Mouse (Mus musculus) hindbrain, embryonic 15.5 days (tissue): Measurements from ENCODE around the gene Coa3. TPM values are rescaled to one million over a fixed set of nuclear protein-coding genes. Genes with fewer than 3 reads are reported as not detected.
A peak's percentile ranks its signal among the peaks of the same experiment; 100 is the strongest.

Experiments
- ATAC-seq: fragments of 200-750 bp; cut with Nextera tagmentation; 2 replicates; pipeline ENCODE4 v1.8.0; 2017; ENCODE audit warnings: low read depth, moderate number of reproducible peaks, moderate TSS enrichment; ENCODE audit not compliant: low FRiP score
- H3K27ac ChIP-seq: fragments of 300-500 bp; sonication (generic); replicated peaks from 2 replicates; pipeline ENCODE4 v1.5.1; 2015; ENCODE audit warnings: mild to moderate bottlenecking, inconsistent platforms
- H3K27me3 ChIP-seq: fragments of 300-500 bp; sonication (generic); 2 replicates; pipeline ENCODE4 v1.6.1; 2015; ENCODE audit warnings: control low read depth, inconsistent platforms
- H3K36me3 ChIP-seq: fragments of 300-500 bp; sonication (generic); 2 replicates; pipeline ENCODE4 v1.6.1; 2015; ENCODE audit warnings: control low read depth, inconsistent platforms
- H3K4me1 ChIP-seq: fragments of 300-500 bp; sonication (generic); replicated peaks from 2 replicates; pipeline ENCODE4 v1.6.1; 2015; ENCODE audit warnings: control low read depth, inconsistent platforms
- H3K4me2 ChIP-seq: fragments of 300-500 bp; sonication (generic); 2 replicates; pipeline ENCODE4 v1.6.1; 2015; ENCODE audit warnings: moderate library complexity, mild to moderate bottlenecking, inconsistent platforms
- H3K4me3 ChIP-seq: fragments of 300-500 bp; sonication (generic); 2 replicates; pipeline ENCODE4 v1.5.1; 2015; ENCODE audit warnings: mild to moderate bottlenecking, inconsistent platforms
- H3K9ac ChIP-seq: fragments of 300-500 bp; sonication (generic); 2 replicates; pipeline ENCODE4 v1.6.1; 2015; ENCODE audit warnings: inconsistent platforms
- H3K9me3 ChIP-seq: fragments of 300-500 bp; sonication (generic); 2 replicates; pipeline ENCODE4 v1.6.1; 2016; ENCODE audit warnings: control low read depth, inconsistent platforms
- WGBS: fragments of 180-500 bp; shearing (Covaris S2); methylation state at CpG from one replicate; pipeline ENCODE4 v1.1.7; 2015; 5-methylcytosine and 5-hydroxymethylcytosine counted together
- polyA plus RNA-seq: library from polyadenylated mRNA; unstranded; fragments of >200 nt; fragmentation: Nextera tagmentation; extraction: Ambion mirVana; gene quantifications from 2 replicates; pipeline ENCODE4 v1.2.1, GENCODE M21; 2015

Coa3 gene
- polyA plus RNA-seq, 1 experiment from 2014 or later, result 225 TPM

DNA sequence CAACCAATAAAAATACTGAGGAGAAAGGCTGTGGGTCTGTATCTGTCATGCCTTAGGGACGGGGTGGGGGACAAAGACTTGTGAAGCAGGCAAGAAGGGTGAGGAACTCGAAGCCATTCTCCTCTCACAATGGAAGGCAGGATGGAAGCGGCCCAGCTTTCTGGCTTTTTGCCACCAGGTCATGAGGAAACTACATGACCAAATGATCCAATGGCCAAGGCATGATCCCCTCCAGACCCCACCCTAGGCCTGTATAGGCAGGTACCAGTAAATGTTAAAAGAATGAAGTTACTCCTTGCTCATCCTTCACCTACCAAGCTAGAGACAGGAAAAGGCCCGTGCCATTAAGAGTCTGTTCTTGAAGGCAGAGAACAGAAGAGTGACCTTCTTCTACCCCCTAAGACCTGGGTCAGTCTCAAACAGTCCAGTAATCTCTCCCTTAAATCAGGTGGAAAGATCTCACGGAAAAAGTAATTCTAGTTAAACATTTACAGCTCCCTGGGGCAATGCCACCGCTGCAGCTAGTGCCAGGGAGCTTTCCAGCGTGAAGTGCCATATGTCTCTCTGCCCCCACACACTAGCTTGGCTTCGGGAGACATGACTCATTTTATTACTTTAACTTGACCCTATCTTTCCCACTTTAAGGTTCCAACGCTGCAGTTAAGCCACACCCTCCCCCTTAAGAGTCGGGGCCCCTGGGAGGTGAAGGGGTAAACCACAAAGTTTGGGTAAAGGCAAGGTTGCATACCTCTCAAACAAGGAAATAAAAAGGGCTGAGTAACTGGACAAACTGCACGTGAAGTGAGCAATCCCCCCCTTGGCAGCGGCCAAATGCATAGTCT lies 1.3 kb downstream of the Coa3 start:
- Histone ChIP-seq H3K36me3 (no peaks in the 10 kb centered on the region), H3K4me3 (peak overlapping the region; percentile 96), H3K4me1 (peaks cover 28% of the 10 kb centered on the region), H3K9me3 (no peaks in the 10 kb centered on the region), H3K27me3 (no peaks in the 10 kb centered on the region), H3K9ac (peak overlapping the region; percentile 94; the same call in 1 of the 2 replicates), H3K27ac (no peak overlapping the region), H3K4me2 (peak overlapping the region; percentile 88)
- no peak for ATAC-seq
- WGBS, result 69% methylated on average over 12 of the region's 12 CpGs

DNA sequence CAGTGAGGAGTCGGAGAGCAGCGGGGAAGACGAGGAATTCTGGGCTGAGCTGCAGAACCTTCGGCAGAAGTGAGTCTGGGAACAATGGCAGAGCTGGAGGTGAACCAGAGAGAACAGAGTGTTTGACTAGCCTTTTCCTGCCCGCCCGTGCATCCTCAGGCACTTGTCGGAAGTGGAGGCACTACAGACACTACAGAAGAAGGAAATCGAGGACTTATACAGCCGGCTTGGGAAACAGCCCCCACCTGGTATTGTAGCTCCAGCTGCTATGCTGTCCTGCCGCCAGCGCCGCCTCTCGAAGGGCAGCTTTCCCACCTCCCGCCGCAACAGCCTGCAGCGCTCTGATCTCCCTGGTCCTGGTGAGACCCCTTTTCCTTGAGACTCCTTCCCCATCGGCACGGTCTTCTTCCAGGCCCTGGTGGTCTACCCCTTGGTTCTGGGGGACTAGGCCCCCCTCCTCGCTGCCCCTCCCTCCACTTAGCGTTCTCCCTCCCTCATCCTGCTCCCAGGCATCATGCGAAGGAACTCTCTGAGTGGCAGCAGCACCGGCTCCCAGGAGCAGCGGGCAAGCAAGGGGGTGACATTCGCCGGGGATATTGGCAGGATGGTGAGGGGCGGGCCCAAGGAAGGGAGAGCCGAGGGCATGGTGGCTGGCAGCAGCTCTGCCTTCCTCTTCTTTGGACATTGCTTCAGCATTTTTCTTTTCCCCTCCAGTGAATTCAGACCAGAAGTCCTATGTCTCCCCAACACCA lies 2.4 kb downstream of the Coa3 start:
- Histone ChIP-seq H3K27ac (no peak overlapping the region), H3K4me2 (peak overlapping the region; percentile 88), H3K27me3 (no peaks in the 10 kb centered on the region; the same call in 1 of the 2 replicates), H3K9ac (no peak overlapping the region), H3K36me3 (no peaks in the 10 kb centered on the region), H3K9me3 (no peaks in the 10 kb centered on the region), H3K4me3 (no peak overlapping the region), H3K4me1 (peaks cover 28% of the 10 kb centered on the region)
- 33% methylated on average over 24 of the region's 27 CpGs for WGBS
- ATAC-seq, result no peak

DNA sequence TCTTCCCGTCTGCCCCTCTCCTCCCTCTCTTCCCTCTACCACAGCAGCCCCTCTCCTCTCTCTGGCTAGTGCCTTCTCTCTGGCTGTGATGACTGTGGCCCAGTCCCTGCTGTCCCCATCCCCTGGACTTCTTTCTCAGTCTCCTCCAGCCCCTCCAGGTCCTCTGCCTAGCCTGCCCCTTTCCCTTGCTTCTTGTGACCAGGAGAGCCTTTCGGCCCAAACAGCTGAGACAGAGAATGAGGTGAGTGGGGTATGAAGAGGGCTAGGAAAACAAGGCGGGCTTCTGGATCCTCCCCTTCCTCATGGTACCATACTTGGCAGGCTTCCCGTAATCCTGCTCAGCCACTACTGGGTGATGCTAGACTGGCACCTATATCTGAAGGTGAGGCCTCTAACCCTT lies 3.6 kb downstream of the Coa3 start:
- no peaks in the 10 kb centered on the region for H3K36me3 ChIP-seq
- H3K27me3 ChIP-seq, result no peaks in the 10 kb centered on the region; the same call in 1 of the 2 replicates
- WGBS, result 78% methylated on average over 4 of the region's 4 CpGs
- no peak overlapping the region for H3K4me2 ChIP-seq
- no peak for ATAC-seq
- H3K27ac ChIP-seq, result no peak overlapping the region
- no peak overlapping the region for H3K9ac ChIP-seq
- H3K4me1 ChIP-seq, result peaks cover 28% of the 10 kb centered on the region
- no peaks in the 10 kb centered on the region for H3K9me3 ChIP-seq
- H3K4me3 ChIP-seq, result no peak overlapping the region

DNA sequence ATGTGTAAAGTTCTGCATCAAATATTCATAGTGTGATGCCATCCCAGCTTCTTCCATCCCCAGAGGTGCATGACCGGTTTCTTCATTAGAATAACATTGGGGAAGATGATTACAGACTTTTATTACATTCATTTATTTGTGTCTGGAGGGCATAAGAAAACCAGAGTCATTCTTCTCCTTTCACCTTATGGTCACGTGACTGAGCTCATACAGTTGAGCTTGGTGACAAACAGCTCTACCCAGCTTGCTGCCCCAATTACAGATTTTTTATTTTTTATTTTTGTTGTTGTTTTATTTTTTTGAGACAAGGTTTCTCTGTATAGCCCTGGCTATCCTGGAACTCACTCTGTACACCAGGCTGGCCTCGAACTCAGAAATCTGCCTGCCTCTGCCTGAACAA lies 6.5 kb downstream of the Coa3 start:
- no peak overlapping the region for H3K4me2 ChIP-seq

DNA sequence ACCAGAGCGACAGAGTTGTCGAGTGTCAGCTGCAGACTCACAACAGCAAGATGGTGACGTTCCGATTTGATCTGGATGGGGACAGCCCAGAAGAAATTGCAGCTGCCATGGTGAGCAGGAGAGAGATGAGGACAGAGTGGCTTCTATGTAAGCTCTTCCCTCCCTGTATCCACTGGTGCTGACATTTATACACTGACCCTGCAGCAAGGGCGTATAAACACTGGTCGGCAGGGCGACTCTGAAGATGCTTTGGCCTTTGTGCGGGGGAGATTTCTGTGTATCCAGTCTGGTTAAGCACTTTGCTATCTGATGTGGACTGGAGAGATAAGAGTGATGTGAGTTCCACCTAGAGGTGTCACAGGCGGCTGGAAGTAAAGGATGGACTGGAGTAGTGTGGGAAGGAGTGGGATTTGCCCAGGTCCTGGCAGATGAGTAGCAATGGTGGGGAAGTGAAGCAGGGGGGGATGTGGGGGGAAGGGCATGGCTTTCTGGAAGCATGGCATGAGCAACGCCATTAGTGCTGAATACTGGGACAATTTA lies 9.3 kb downstream of the Coa3 start:
- ATAC-seq, result 0 out of 2 replicates have a peak, but pooled peaks have one; percentile 38
- H3K4me3 ChIP-seq, result no peak overlapping the region
- 34% methylated on average over 10 of the region's 10 CpGs for WGBS
- H3K9ac ChIP-seq, result no peak overlapping the region
- no peaks in the 10 kb centered on the region for H3K36me3 ChIP-seq
- H3K4me2 ChIP-seq, result peak overlapping the region; percentile 1; the same call in 1 of the 2 replicates
- H3K9me3 ChIP-seq, result no peaks in the 10 kb centered on the region
- H3K4me1 ChIP-seq, result peaks cover 8% of the 10 kb centered on the region
- H3K27me3 ChIP-seq, result peaks cover 17% of the 10 kb centered on the region
- H3K27ac ChIP-seq, result peak overlapping the region; percentile 3; the same call in 1 of the 2 replicates

More for the DNA sequence above, 6.5 kb downstream of the Coa3 start:
- Histone ChIP-seq H3K9ac (no peak overlapping the region), H3K27me3 (no peaks in the 10 kb centered on the region; the same call in 1 of the 2 replicates), H3K36me3 (no peaks in the 10 kb centered on the region), H3K4me1 (peaks cover 12% of the 10 kb centered on the region), H3K27ac (no peak overlapping the region), H3K4me3 (no peak overlapping the region), H3K9me3 (no peaks in the 10 kb centered on the region)
- no peak for ATAC-seq
- WGBS, result 79% methylated on average over 3 of the region's 3 CpGs

DNA sequence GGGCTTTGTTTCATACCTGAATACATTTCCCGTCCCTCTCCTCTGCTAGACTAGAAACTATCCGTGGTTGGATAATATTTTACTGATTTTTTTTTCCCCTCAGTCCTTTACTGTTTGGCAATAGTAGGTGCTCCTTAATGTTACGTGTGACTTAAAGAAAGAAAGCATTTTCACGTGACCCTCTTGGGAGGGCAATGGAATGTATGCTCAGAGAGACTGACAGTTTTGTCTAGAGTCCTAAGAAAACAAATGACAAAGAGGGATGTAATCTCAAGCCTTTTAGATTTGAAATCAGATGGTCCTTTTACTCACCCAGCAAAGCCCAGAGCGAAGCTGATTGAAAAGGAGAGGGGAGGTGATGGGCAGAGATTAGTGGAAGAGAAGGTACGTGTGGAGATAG lies 13.0 kb downstream of the Coa3 start:
- no peak overlapping the region for H3K27ac ChIP-seq
- H3K36me3 ChIP-seq, result no peaks in the 10 kb centered on the region
- peak overlapping the region; percentile 64 for H3K4me2 ChIP-seq
- WGBS, result 21% methylated on average over 6 of the region's 6 CpGs
- H3K4me3 ChIP-seq, result peak overlapping the region; percentile 36; the same call in 1 of the 2 replicates
- H3K9ac ChIP-seq, result no peak overlapping the region
- peaks cover 24% of the 10 kb centered on the region for H3K4me1 ChIP-seq
- no peaks in the 10 kb centered on the region for H3K9me3 ChIP-seq
- ATAC-seq, result no peak
- peaks cover 49% of the 10 kb centered on the region for H3K27me3 ChIP-seq

DNA sequence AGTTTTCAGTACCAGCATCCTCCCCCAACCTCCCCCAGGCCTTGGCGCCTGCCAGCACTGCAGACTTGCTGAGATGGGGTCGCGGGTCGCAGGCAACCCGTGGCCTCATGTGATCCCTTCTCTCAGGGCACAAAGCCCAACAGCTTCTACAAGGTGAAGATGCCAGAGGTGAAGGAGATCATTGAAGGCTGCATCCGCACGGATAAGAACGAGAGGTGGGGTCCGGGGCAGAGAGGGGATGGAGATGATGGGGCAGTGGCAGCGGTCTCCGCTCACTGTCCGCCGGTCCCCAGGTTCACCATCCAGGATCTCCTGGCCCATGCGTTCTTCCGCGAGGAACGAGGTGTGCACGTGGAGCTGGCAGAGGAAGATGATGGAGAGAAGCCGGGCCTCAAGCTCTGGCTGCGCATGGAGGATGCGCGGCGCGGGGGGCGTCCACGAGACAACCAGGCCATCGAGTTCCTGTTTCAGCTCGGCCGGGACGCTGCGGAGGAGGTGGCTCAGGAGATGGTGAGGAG lies 13.9 kb downstream of the Coa3 start:
- Histone ChIP-seq H3K27ac (no peak overlapping the region), H3K27me3 (peaks cover 52% of the 10 kb centered on the region), H3K9ac (peak overlapping the region; percentile 35), H3K4me2 (peak overlapping the region; percentile 64), H3K36me3 (no peaks in the 10 kb centered on the region), H3K9me3 (no peaks in the 10 kb centered on the region), H3K4me1 (peaks cover 33% of the 10 kb centered on the region), H3K4me3 (peak overlapping the region; percentile 36)
- no peak for ATAC-seq
- 2% methylated on average over 31 of the region's 31 CpGs for WGBS

DNA sequence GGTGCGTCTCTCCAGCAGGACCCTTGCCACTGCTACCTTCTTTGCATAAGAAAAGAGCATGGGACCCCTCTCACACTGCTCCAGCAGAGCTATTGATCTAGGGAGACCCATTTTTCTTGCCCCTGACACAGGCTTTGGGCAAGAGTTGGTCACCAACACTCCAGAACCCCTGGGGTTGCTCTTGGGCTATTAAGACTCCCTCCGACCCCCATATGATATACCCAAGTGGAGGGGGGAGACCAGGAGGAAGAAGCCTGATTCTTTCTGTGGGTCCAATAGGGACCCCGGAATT lies 15.0 kb downstream of the Coa3 start:
- Histone ChIP-seq H3K4me2 (no peak overlapping the region), H3K4me1 (peaks cover 38% of the 10 kb centered on the region), H3K36me3 (no peaks in the 10 kb centered on the region), H3K4me3 (no peak overlapping the region), H3K27ac (no peak overlapping the region), H3K27me3 (peaks cover 56% of the 10 kb centered on the region), H3K9me3 (no peaks in the 10 kb centered on the region), H3K9ac (no peak overlapping the region)
- no peak for ATAC-seq
- WGBS, result 3% methylated on average over 3 of the region's 3 CpGs

DNA sequence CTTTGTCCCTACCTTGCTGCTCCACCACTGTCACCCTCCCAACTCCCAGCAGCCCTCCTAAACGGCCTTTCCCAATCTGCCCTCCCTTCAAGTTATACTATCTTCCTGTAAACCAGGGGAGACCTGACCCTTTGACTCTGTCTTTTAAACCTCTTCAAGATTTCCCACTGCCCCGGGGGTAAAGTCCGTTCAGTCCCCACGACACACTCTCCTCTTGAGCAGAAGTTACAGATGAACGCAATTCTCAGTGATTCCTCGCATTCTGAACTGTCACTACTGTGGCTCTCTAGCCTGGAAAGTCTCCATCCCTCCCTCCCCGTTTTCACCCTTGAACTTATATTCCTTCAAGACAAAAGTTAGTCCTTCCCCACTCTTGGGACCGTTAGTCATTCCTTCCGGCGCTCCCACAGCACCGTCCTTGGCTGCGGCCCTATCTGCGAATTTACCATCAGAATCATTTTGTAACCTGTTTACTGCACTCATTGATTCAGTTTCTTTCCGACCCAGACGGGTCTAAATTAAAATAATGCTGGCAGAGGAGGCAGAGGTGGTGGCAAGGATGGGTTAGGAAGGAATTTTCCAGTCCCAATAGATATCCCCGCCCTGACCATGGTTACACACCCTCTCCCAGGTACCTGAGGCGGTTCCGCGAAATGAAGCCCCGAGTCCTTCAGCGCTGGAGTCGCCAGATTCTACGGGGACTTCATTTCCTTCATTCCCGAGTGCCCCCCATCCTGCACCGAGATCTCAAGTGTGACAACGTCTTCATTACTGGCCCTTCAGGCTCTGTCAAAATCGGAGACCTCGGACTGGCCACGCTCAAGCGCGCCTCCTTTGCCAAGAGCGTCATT lies 15.6 kb downstream of the Coa3 start:
- H3K4me3 ChIP-seq, result no peak overlapping the region
- H3K36me3 ChIP-seq, result no peaks in the 10 kb centered on the region
- H3K9me3 ChIP-seq, result no peaks in the 10 kb centered on the region
- 3% methylated on average over 32 of the region's 32 CpGs for WGBS
- H3K4me2 ChIP-seq, result no peak overlapping the region
- H3K9ac ChIP-seq, result no peak overlapping the region
- peaks cover 38% of the 10 kb centered on the region for H3K4me1 ChIP-seq
- H3K27ac ChIP-seq, result no peak overlapping the region
- peaks cover 56% of the 10 kb centered on the region for H3K27me3 ChIP-seq
- ATAC-seq, result no peak

DNA sequence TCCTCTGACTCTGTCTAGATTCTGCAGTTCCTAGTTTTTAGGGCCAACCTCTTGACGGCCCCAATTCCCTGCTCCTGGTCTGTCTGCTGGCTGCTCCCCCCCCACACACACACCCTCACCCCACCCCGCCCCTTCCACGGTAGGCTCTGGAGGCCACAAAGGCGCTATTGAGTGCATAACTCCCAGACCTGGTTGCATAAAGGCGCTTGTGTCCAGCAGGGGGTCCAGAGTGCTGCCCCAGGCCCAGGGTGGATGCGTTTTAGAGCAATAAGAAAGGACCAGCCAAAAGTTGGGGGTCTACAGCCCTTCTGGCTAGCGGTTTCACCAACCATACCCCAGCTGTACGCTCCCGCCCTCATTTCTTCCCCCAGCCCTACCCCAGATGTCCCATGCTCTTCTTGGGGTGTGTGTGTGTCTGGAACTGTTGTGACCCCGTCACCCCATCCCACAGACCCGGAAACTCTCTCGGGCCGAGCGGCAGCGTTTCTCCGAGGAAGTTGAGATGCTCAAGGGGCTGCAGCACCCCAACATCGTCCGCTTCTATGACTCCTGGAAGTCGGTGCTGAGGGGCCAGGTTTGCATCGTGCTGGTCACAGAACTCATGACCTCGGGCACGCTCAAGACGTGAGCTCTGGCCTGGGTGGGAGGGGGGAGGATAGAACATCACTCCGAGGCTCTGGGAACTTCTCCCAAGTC lies 16.5 kb downstream of the Coa3 start:
- Histone ChIP-seq H3K9ac (no peak overlapping the region), H3K27me3 (peaks cover 56% of the 10 kb centered on the region), H3K36me3 (0 out of 2 replicates have a peak, but pooled peaks cover 2% of the 10 kb centered on the region), H3K9me3 (no peaks in the 10 kb centered on the region), H3K27ac (no peak overlapping the region), H3K4me2 (peak overlapping the region; percentile 24), H3K4me1 (peaks cover 38% of the 10 kb centered on the region), H3K4me3 (peak overlapping the region; percentile 14)
- ATAC-seq, result no peak
- 1% methylated on average over 24 of the region's 24 CpGs for WGBS
